8 mouse cellular contexts compared by ENCODE assay signal in genomic region chr2:155235746-155236361, GRCm38 (mm10). TPM values are rescaled to one million over a fixed set of nuclear protein-coding genes. Genes with fewer than 3 reads are reported as not detected.
DNase-seq lines count a peak whose midpoint lies in the region; ATAC-seq and TF ChIP-seq lines count a peak whose summit lies in the region.

No protein-coding gene starts in this region.

- peak overlapping the region; percentile 77 for H3K4me2 ChIP-seq in kidney, postnatal 0 days (ENCODE audit: low read length)
- peak overlapping the region; percentile 52 for H3K4me2 ChIP-seq in hindbrain, embryonic 11.5 days (replicated peaks; ENCODE audit: low read depth, low read length)

- TF ChIP-seq CTCF in kidney, postnatal 0 days (IDR thresholded peaks at IDR 0.05; ENCODE audit: low read depth) = no peak

- H3K27me3 ChIP-seq in kidney, postnatal 0 days (ENCODE audit: insufficient read depth, low read length) = no peaks in the 10 kb centered on the region
- H3K27me3 ChIP-seq in hindbrain, embryonic 11.5 days (ENCODE audit: control insufficient read depth, insufficient read depth, low read length) = no peaks in the 10 kb centered on the region
- H3K27me3 ChIP-seq in midbrain, embryonic 10.5 days (ENCODE audit: low read depth, poor library complexity, severe bottlenecking) = no peaks in the 10 kb centered on the region

- peak; percentile 85 for ATAC-seq in kidney, postnatal 0 days (replicated peaks; ENCODE audit: low FRiP score, low read depth)
- ATAC-seq in hindbrain, embryonic 11.5 days (ENCODE audit: low FRiP score) = peak; percentile 91

- WGBS in kidney, postnatal 0 days = 4% methylated on average over 13 of the region's 13 CpGs
- WGBS in hindbrain, embryonic 11.5 days = 7% methylated on average over 13 of the region's 13 CpGs
- 7% methylated on average over 13 of the region's 13 CpGs for WGBS in midbrain, embryonic 10.5 days

- peak overlapping the region; percentile 85 for H3K4me3 ChIP-seq in kidney, postnatal 0 days (replicated peaks; ENCODE audit: low read depth, low read length)
- H3K4me3 ChIP-seq in hindbrain, embryonic 11.5 days (ENCODE audit: low read depth, low read length) = peak overlapping the region; percentile 91
- peak overlapping the region; percentile 72 for H3K4me3 ChIP-seq in midbrain, embryonic 10.5 days

- peaks cover 11% of the 10 kb centered on the region for H3K4me1 ChIP-seq in kidney, postnatal 0 days (replicated peaks; ENCODE audit: insufficient read depth, low read length)
- peaks cover 2% of the 10 kb centered on the region; the same call in 1 of the 2 replicates for H3K4me1 ChIP-seq in hindbrain, embryonic 11.5 days (replicated peaks; ENCODE audit: control insufficient read depth, insufficient read depth, low read length)
- H3K4me1 ChIP-seq in midbrain, embryonic 10.5 days = peaks cover 25% of the 10 kb centered on the region

- no peaks in the 10 kb centered on the region for H3K36me3 ChIP-seq in kidney, postnatal 0 days (ENCODE audit: insufficient read depth, low read length)
- no peaks in the 10 kb centered on the region for H3K36me3 ChIP-seq in hindbrain, embryonic 11.5 days (ENCODE audit: control insufficient read depth, insufficient read depth, low read length)
- peaks cover 2% of the 10 kb centered on the region; the same call in 1 of the 2 replicates for H3K36me3 ChIP-seq in midbrain, embryonic 10.5 days

- H3K9ac ChIP-seq in kidney, postnatal 0 days (ENCODE audit: low read depth, low read length) = peak overlapping the region; percentile 73
- H3K9ac ChIP-seq in hindbrain, embryonic 11.5 days (ENCODE audit: low read depth, low read length) = peak overlapping the region; percentile 66; the same call in 1 of the 2 replicates

- H3K27ac ChIP-seq in kidney, postnatal 0 days = peak overlapping the region; percentile 91
- H3K27ac ChIP-seq in hindbrain, embryonic 11.5 days (ENCODE audit: low read depth, low read length) = peak overlapping the region; percentile 83
- peak overlapping the region; percentile 94 for H3K27ac ChIP-seq in midbrain, embryonic 10.5 days (replicated peaks)

- no peaks in the 10 kb centered on the region for H3K9me3 ChIP-seq in kidney, postnatal 0 days (replicated peaks; ENCODE audit: low read length)
- H3K9me3 ChIP-seq in hindbrain, embryonic 11.5 days (ENCODE audit: control insufficient read depth, low read length) = no peaks in the 10 kb centered on the region
- H3K9me3 ChIP-seq in midbrain, embryonic 10.5 days (replicated peaks) = no peaks in the 10 kb centered on the region

- DNase-seq in kidney, postnatal 0 days (ENCODE audit: low spot score) = peak; percentile 93
- DNase-seq in kidney, postnatal 4 days = no peak
- peak; percentile 12 for DNase-seq in c-Kit-positive CD71-positive TER-119-positive erythroid progenitor cells, embryonic 14.5 days (ENCODE audit: low spot score)
- DNase-seq in hindbrain, embryonic 11.5 days (ENCODE audit: low spot score) = peak; percentile 46
- peak; percentile 15 for DNase-seq in midbrain, embryonic 10.5 days (ENCODE audit: low spot score)
- DNase-seq in adrenal gland, postnatal 4 days (ENCODE audit: low spot score in 2 of 2) = no peak
- DNase-seq in frontal cortex, postnatal 10 days (ENCODE audit: low spot score in 2 of 2) = no peak
- no peak for DNase-seq in cerebellum, adult 18-20 months

RNA-seq across cellular contexts. Expression of gene Dynlrb1, which starts 0.5 kb away (rescaled TPM):
- 373 and 405 TPM in 2 replicates for polyA plus RNA-seq in kidney, postnatal 0 days (2015; fragmentation: Nextera tagmentation; extraction: Ambion mirVana)
- polyA plus RNA-seq in hindbrain, embryonic 11.5 days (2014; fragmentation: Nextera tagmentation; extraction: Ambion mirVana) = 534 and 550 TPM in 2 replicates
- 422 and 437 TPM in 2 replicates for polyA plus RNA-seq in midbrain, embryonic 10.5 days (2016; fragmentation: Nextera tagmentation; extraction: Ambion mirVana)
- total RNA-seq in adrenal gland, postnatal 4 days (2021) = 100 to 1,000 TPM; 275 to 283 TPM

RNA-seq across cellular contexts. Expression of gene Map1lc3a, which starts 40.2 kb away (rescaled TPM):
- 176 and 185 TPM in 2 replicates for polyA plus RNA-seq in kidney, postnatal 0 days (2015; fragmentation: Nextera tagmentation; extraction: Ambion mirVana)
- 152 and 161 TPM in 2 replicates for polyA plus RNA-seq in hindbrain, embryonic 11.5 days (2014; fragmentation: Nextera tagmentation; extraction: Ambion mirVana)
- 106 and 135 TPM in 2 replicates for polyA plus RNA-seq in midbrain, embryonic 10.5 days (2016; fragmentation: Nextera tagmentation; extraction: Ambion mirVana)
- total RNA-seq in adrenal gland, postnatal 4 days (2021) = 100 to 1,000 TPM; 364 to 392 TPM

Comparison
In these comparisons a context has a peak if more than half of its experiments do, and no peak if none do; other contexts are left out.
1. DNase-seq: peak in kidney, postnatal 0 days (single experiment), c-Kit-positive CD71-positive TER-119-positive erythroid progenitor cells, embryonic 14.5 days (single experiment), hindbrain, embryonic 11.5 days (single experiment) and midbrain, embryonic 10.5 days (single experiment); none in kidney, postnatal 4 days (0 of 2), adrenal gland, postnatal 4 days (0 of 2), frontal cortex, postnatal 10 days (0 of 2) and cerebellum, adult 18-20 months (0 of 2).
2. Peak in every context shown above with its lines, with median percentiles within 50 percentile points of each other: H3K27ac ChIP-seq and H3K4me3 ChIP-seq.